Mouse (Mus musculus) embryonic facial prominence, embryonic 14.5 days (tissue): ENCODE data around the gene Btg1. TPM values are rescaled to one million over a fixed set of nuclear protein-coding genes. Genes with fewer than 3 reads are reported as not detected.

ENCODE experiments used
- ATAC-seq: fragments of 200-750 bp; cut with Nextera tagmentation; 2 replicates; pipeline ENCODE4 v1.8.0; 2017; ENCODE audit warnings: low read depth, moderate number of reproducible peaks, moderate TSS enrichment
- DNase-seq: peaks from one replicate; pipeline ENCODE4 v3.0.0-alpha.2; 2015; ENCODE audit warnings: low spot score
- H3K27ac ChIP-seq: fragments of 300-500 bp; sonication (generic); replicated peaks from 2 replicates; pipeline ENCODE4 v1.5.1; 2014; ENCODE audit warnings: low read depth, mild to moderate bottlenecking, low read length, moderate library complexity
- H3K27me3 ChIP-seq: fragments of 300-500 bp; sonication (generic); replicated peaks from 2 replicates; pipeline ENCODE4 v1.6.1; 2014; ENCODE audit warnings: low read length; ENCODE audit not compliant: control insufficient read depth, insufficient read depth
- H3K36me3 ChIP-seq: fragments of 300-500 bp; sonication (generic); 2 replicates; pipeline ENCODE4 v1.6.1; 2014; ENCODE audit warnings: low read length, mixed read lengths; ENCODE audit not compliant: control insufficient read depth, insufficient read depth
- H3K4me1 ChIP-seq: fragments of 300-500 bp; sonication (generic); 2 replicates; pipeline ENCODE4 v1.6.1; 2014; ENCODE audit warnings: antibody characterized with exemption, low read length; ENCODE audit not compliant: control insufficient read depth, insufficient read depth
- H3K4me2 ChIP-seq: fragments of 300-500 bp; sonication (generic); 2 replicates; pipeline ENCODE4 v1.6.1; 2014; ENCODE audit warnings: low read depth, mild to moderate bottlenecking, low read length, moderate library complexity, mixed read lengths
- H3K4me3 ChIP-seq: fragments of 300-500 bp; sonication (generic); 2 replicates; pipeline ENCODE4 v1.5.1; 2014; ENCODE audit warnings: low read depth, mild to moderate bottlenecking, low read length
- H3K9ac ChIP-seq: fragments of 300-500 bp; sonication (generic); 2 replicates; pipeline ENCODE4 v1.6.1; 2014; ENCODE audit warnings: low read depth, mild to moderate bottlenecking, low read length, moderate library complexity, mixed read lengths
- H3K9me3 ChIP-seq: fragments of 300-500 bp; sonication (generic); 2 replicates; pipeline ENCODE4 v1.6.1; 2016; ENCODE audit warnings: low read length; ENCODE audit not compliant: control insufficient read depth
- WGBS: fragments of 180-500 bp; shearing (Covaris S2); extraction: QIAGEN DNeasy Blood & Tissue Kit; methylation state at CpG from one replicate; pipeline ENCODE4 v1.1.7; 2014; 5-methylcytosine and 5-hydroxymethylcytosine counted together
- polyA plus RNA-seq: library from polyadenylated mRNA; unstranded; fragments of >200 nt; fragmentation: Nextera tagmentation; extraction: Ambion mirVana; gene quantifications from 2 replicates; pipeline ENCODE4 v1.2.1, GENCODE M21; 2014

The Btg1 gene
- polyA plus RNA-seq, 1 experiment from 2014 or later, result 83.2 TPM

DNA sequence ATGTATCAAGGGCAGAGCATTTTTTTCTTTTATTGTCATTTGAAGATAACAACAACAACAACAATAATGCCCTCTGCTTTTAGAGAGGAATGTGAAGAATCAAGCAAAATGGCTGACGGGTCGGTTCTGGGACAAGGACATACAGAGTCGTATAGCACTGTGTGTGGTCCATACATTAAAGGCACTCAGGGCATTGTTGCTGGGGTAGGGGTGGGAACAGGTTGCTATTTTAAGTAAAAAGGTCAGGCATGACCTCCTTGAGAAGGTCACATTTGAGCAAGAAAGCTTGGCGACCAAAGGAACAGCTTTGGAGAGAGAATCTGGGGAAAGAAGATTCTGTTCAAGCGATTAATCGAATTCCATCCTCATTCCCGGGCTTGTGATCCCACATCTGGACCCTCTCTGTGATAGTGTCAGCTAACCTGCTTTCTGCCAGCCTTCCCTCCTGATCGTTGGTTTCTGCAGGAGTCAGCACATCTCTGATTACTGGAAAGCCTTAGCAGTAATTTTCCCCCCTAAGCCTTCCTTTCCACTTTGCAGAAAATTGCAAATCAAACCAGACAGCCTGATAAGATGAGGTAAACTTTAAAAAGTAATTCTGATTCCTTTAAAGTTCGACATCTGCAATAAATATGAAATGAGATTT is 14.4 kb downstream of the Btg1 start:
- peak; percentile 60 for DNase-seq
- peaks cover 10% of the 10 kb centered on the region for H3K4me1 ChIP-seq
- no peak overlapping the region for H3K4me2 ChIP-seq
- no peak overlapping the region for H3K9ac ChIP-seq
- peaks cover 20% of the 10 kb centered on the region; the same call in 1 of the 2 replicates for H3K36me3 ChIP-seq
- H3K27me3 ChIP-seq, result no peaks in the 10 kb centered on the region
- H3K27ac ChIP-seq, result no peak overlapping the region
- H3K9me3 ChIP-seq, result no peaks in the 10 kb centered on the region
- no peak overlapping the region for H3K4me3 ChIP-seq
- 49% methylated on average over 9 of the region's 9 CpGs for WGBS
- ATAC-seq, result 0 out of 2 replicates have a peak, but pooled peaks have one; percentile 19

DNA sequence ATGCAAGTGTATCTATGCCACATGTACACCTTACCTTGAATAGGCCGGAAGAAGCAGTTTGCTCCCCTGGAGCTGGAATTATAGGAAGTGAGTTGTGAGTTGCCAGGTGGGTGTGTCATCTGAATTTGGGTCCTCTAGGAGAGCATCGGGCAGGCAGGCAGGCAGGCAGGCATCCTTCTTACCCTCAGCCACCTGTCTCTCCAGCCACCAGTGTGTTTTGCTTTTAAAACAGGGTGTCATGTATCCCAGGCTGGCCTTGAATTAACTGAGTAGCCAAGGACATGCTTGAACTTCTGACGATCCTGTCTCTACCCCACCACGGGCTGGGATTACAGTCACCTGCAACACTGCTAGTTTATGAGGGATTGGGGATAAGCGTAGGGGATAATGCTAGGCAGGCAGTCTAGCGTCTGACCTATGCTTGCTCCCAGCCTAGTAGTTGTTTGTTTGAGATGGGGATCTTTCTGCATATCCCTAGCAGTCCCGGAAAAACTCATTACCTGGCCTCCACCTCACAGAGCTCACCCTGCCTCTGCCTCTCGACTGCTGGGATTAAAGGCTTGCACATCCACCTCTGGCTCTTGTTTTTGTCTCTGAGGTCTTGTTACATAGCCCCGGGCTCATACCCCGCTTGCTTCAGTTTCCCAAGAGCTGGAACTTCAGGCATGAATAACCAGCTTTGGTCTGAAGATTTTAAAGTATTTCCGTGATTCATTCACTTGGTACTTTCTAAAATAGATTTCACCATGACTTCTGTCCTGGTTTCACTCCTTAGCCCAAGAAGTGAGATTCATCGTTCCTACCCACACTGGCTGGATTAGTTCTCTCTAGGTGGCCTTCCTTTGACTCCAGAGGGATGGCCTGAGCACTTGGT is 15.7 kb downstream of the Btg1 start:
- no peak for ATAC-seq
- H3K9me3 ChIP-seq, result no peaks in the 10 kb centered on the region
- no peak overlapping the region for H3K4me3 ChIP-seq
- H3K9ac ChIP-seq, result no peak overlapping the region
- no peak for DNase-seq
- H3K4me2 ChIP-seq, result no peak overlapping the region
- peaks cover 10% of the 10 kb centered on the region; the same call in 1 of the 2 replicates for H3K36me3 ChIP-seq
- 68% methylated on average over 12 of the region's 12 CpGs for WGBS
- H3K27ac ChIP-seq, result no peak overlapping the region
- peaks cover 10% of the 10 kb centered on the region for H3K4me1 ChIP-seq
- H3K27me3 ChIP-seq, result no peaks in the 10 kb centered on the region

DNA sequence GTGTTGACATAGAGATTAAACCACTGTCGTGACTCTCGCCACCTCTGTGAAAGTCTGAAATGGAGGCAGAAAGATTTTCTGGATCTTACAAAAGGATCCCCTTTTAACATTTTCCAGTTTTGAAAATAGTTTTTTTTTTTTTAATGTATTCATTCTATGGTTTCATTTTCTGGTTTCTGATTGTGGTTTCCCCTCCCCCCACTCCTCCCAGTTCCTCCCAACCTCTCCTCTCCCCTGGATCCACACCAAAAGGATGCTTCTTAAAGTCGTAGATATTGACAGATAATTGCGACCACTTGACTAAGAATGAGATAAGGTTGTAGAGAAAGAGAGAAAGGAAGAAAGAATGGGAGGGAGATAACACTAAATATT is 16.3 kb downstream of the Btg1 start:
- H3K27ac ChIP-seq, result no peak overlapping the region
- peaks cover 10% of the 10 kb centered on the region for H3K4me1 ChIP-seq
- H3K36me3 ChIP-seq, result peaks cover 10% of the 10 kb centered on the region; the same call in 1 of the 2 replicates
- no peaks in the 10 kb centered on the region for H3K9me3 ChIP-seq
- no peak for DNase-seq
- H3K4me3 ChIP-seq, result no peak overlapping the region
- no peak for ATAC-seq
- H3K27me3 ChIP-seq, result no peaks in the 10 kb centered on the region
- no peak overlapping the region for H3K4me2 ChIP-seq
- 77% methylated on average over 4 of the region's 4 CpGs for WGBS
- H3K9ac ChIP-seq, result no peak overlapping the region

DNA sequence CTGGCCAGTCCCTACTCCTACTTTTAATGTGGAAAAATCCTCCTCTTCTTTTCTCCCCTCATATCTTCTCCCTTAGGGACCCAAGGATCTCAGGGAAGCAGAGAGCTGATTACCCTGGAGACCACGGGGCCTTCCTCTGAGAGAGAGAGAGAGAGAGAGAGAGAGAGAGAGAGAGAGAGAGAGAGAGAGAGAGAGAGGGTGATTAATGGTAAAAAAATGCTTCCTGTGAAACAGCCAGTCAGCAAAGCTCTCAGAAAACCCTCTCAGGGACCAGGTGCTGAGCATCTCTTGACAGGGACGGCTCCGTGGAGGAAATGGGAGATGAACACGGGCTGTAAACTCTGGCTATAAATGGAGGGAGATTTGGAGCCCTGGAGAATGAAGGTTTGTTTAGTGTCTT is 18.7 kb downstream of the Btg1 start:
- 0 out of 2 replicates have a peak, but pooled peaks cover 5% of the 10 kb centered on the region for H3K36me3 ChIP-seq
- ATAC-seq (peak; percentile 27; the same call in 1 of the 2 replicates), DNase-seq (no peak)
- H3K9ac ChIP-seq, result no peak overlapping the region
- H3K4me1 ChIP-seq, result peaks cover 10% of the 10 kb centered on the region
- H3K4me2 ChIP-seq, result no peak overlapping the region
- no peak overlapping the region for H3K4me3 ChIP-seq
- H3K9me3 ChIP-seq, result no peaks in the 10 kb centered on the region
- no peaks in the 10 kb centered on the region for H3K27me3 ChIP-seq
- H3K27ac ChIP-seq, result no peak overlapping the region
- 50% methylated on average over 4 of the region's 4 CpGs for WGBS

DNA sequence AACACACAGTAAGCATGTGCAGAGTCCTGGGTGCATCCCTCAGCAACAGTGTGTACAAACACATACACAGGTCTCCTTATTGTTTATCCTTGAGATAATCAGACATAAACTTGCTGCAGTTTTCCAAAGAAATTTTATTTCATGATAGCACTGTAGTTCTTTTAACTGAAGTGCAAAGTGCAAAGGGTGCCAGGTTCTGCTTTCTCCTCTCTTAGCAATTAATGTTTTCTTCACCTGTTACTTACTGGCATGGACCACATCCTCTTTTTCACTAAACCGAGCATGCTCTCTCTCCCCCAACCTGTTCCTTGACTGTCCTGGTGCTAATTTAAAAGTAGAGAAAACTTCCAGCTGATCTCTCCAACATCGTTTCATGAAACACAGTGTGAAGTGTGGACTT is 21.7 kb downstream of the Btg1 start:
- Histone ChIP-seq H3K4me3 (no peak overlapping the region), H3K4me2 (no peak overlapping the region), H3K9me3 (no peaks in the 10 kb centered on the region), H3K27me3 (no peaks in the 10 kb centered on the region), H3K36me3 (no peaks in the 10 kb centered on the region), H3K4me1 (peaks cover 2% of the 10 kb centered on the region; the same call in 1 of the 2 replicates), H3K27ac (no peak overlapping the region), H3K9ac (no peak overlapping the region)
- ATAC-seq (no peak), DNase-seq (no peak)
- WGBS, result 87% methylated on average over 2 of the region's 2 CpGs

DNA sequence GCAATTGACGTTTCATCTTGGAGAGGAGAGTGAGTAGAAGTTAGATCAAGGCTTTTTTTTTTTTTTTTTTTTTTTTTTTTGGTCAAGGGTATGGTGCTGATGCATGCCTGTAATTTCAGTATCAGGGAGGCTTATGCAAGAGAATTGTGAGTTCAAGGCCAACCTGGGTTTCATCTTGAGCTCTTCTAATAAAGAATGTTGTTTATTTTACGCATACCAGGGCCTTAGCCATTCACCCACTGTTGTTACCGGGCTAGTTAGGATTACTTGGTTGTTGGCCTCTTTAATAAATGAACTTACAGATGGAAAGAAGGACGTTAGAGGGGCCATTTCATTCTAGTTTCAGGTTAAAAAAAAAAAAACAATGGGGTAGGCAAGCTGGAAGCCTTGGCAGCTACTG is 25.2 kb downstream of the Btg1 start:
- Histone ChIP-seq H3K36me3 (no peaks in the 10 kb centered on the region), H3K9ac (no peak overlapping the region), H3K4me1 (peaks cover 8% of the 10 kb centered on the region; the same call in 1 of the 2 replicates), H3K9me3 (no peaks in the 10 kb centered on the region), H3K27ac (no peak overlapping the region), H3K4me3 (no peak overlapping the region), H3K4me2 (no peak overlapping the region), H3K27me3 (no peaks in the 10 kb centered on the region)
- ATAC-seq (no peak), DNase-seq (no peak)
- 68% methylated on average over 4 of the region's 4 CpGs for WGBS

DNA sequence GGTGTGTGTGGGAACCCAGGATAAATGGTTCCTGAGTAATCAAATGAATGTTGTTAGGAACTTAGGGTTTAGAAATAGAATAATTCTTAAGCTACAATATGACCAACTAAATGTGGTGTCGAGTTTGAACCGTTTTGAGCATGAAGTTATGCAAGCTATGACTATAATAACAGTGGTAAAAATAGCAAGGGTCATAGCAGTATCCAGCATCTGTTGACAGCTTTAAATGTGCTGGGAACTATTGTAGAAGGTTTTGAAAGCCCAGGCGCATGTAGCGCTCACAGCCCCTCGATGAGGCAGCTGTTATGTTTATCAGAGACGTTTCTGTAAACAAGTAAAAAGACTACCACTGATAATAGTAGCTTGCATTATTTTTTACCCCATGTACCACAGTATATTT is 25.9 kb downstream of the Btg1 start:
- no peak for ATAC-seq
- DNase-seq, result no peak
- no peaks in the 10 kb centered on the region for H3K36me3 ChIP-seq
- no peaks in the 10 kb centered on the region for H3K9me3 ChIP-seq
- H3K27ac ChIP-seq, result no peak overlapping the region
- no peak overlapping the region for H3K4me2 ChIP-seq
- no peak overlapping the region for H3K4me3 ChIP-seq
- H3K27me3 ChIP-seq, result no peaks in the 10 kb centered on the region
- peaks cover 13% of the 10 kb centered on the region; the same call in 1 of the 2 replicates for H3K4me1 ChIP-seq
- WGBS, result 60% methylated on average over 6 of the region's 6 CpGs
- H3K9ac ChIP-seq, result no peak overlapping the region

DNA sequence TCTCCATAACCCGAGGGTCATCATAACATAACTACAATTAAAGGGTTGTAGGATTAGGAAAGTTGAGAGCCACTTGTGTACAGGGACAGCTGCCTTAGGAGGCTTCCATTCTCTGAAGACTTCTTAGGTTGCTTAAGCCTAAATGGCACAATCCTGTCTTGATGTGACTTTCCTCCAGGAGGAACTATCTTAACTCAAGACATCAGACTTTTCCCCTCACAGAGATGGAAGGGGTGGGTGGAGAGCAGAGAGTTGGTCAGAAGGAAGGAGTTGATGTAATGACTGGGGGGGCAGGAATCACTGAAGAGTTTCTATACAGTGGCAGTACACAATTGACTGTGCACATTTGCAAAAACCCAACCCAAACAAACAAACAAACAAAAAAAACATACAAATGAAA is 28.4 kb downstream of the Btg1 start:
- Histone ChIP-seq H3K36me3 (no peaks in the 10 kb centered on the region), H3K9me3 (no peaks in the 10 kb centered on the region), H3K27ac (no peak overlapping the region), H3K4me2 (no peak overlapping the region), H3K4me1 (peaks cover 13% of the 10 kb centered on the region; the same call in 1 of the 2 replicates), H3K9ac (no peak overlapping the region), H3K4me3 (no peak overlapping the region), H3K27me3 (no peaks in the 10 kb centered on the region)
- no peak for ATAC-seq
- DNase-seq, result no peak
- WGBS, result 81% methylated on average over 1 of the region's 1 CpGs
